Mouse (Mus musculus) midbrain, embryonic 13.5 days (tissue): Measurements from ENCODE around the gene Ccdc136. TPM values are rescaled to one million over a fixed set of nuclear protein-coding genes. Genes with fewer than 3 reads are reported as not detected.
"Not testable (repeated sequence)": the region's sequence is repeated elsewhere in the genome, so short reads cannot be mapped to it uniquely, and the experiment has no call there.

Experiments
- ATAC-seq: fragments of 200-750 bp; cut with Nextera tagmentation; 2 replicates; pipeline ENCODE4 v1.8.0; 2017; ENCODE audit warnings: mild to moderate bottlenecking, moderate TSS enrichment, moderate library complexity
- H3K27ac ChIP-seq: fragments of 300-500 bp; sonication (generic); 2 replicates; pipeline ENCODE4 v1.5.1; 2015; ENCODE audit warnings: inconsistent platforms, mild to moderate bottlenecking, moderate library complexity
- H3K27me3 ChIP-seq: fragments of 300-500 bp; sonication (generic); 2 replicates; pipeline ENCODE4 v1.6.1; 2015; ENCODE audit warnings: mild to moderate bottlenecking, inconsistent platforms
- H3K36me3 ChIP-seq: fragments of 300-500 bp; sonication (generic); 2 replicates; pipeline ENCODE4 v1.6.1; 2015; ENCODE audit warnings: mild to moderate bottlenecking, inconsistent platforms
- H3K4me1 ChIP-seq: fragments of 300-500 bp; sonication (generic); replicated peaks from 2 replicates; pipeline ENCODE4 v1.6.1; 2015; ENCODE audit warnings: inconsistent platforms
- H3K4me2 ChIP-seq: fragments of 300-500 bp; sonication (generic); replicated peaks from 2 replicates; pipeline ENCODE4 v1.6.1; 2015; ENCODE audit warnings: moderate library complexity, mild to moderate bottlenecking, inconsistent platforms
- H3K4me3 ChIP-seq: fragments of 300-500 bp; sonication (generic); replicated peaks from 2 replicates; pipeline ENCODE4 v1.5.1; 2015; ENCODE audit warnings: mild to moderate bottlenecking, inconsistent platforms
- H3K9ac ChIP-seq: fragments of 300-500 bp; sonication (generic); replicated peaks from 2 replicates; pipeline ENCODE4 v1.6.1; 2015; ENCODE audit warnings: mild to moderate bottlenecking, inconsistent platforms
- H3K9me3 ChIP-seq: fragments of 300-500 bp; sonication (generic); 2 replicates; pipeline ENCODE4 v1.6.1; 2016; ENCODE audit warnings: mild to moderate bottlenecking, inconsistent platforms
- WGBS: fragments of 180-500 bp; shearing (Covaris S2); methylation state at CpG from one replicate; pipeline ENCODE4 v1.1.7; 2015; 5-methylcytosine and 5-hydroxymethylcytosine counted together
- polyA plus RNA-seq: library from polyadenylated mRNA; unstranded; fragments of >200 nt; fragmentation: Nextera tagmentation; extraction: Ambion mirVana; gene quantifications from 2 replicates; pipeline ENCODE4 v1.2.1, GENCODE M21; 2015

The Ccdc136 gene
- 28.6 and 30.4 TPM in 2 replicates for polyA plus RNA-seq

GRCm38 (mm10) chr6:29395910-29396713 is at the start of gene Ccdc136:
TSS of gene Ccdc136 (plus strand) at chr6:29396309.
- peak within 1 kb of the TSS; percentile 81 for H3K4me2 ChIP-seq
- peak; percentile 95 for ATAC-seq

GRCm38 (mm10) chr6:29346512-29346911 is 49.6 kb upstream of the Ccdc136 start:
- H3K4me3 ChIP-seq, H3K36me3 ChIP-seq, H3K9me3 ChIP-seq, H3K27ac ChIP-seq, ATAC-seq, H3K9ac ChIP-seq, H3K4me2 ChIP-seq, H3K27me3 ChIP-seq: not testable (repeated sequence)
- peaks cover 15% of the 10 kb centered on the region for H3K4me1 ChIP-seq
- WGBS = 96% methylated on average over 2 of the region's 2 CpGs

More at GRCm38 (mm10) chr6:29395910-29396713, at the start of gene Ccdc136:
- 1% methylated on average over 33 of the region's 49 CpGs for WGBS
- H3K4me3 ChIP-seq = peak within 1 kb of the TSS; percentile 71
- peaks cover 19% of the 10 kb centered on the region for H3K27me3 ChIP-seq
- peak within 1 kb of the TSS; percentile 69 for H3K27ac ChIP-seq
- peak within 1 kb of the TSS; percentile 82 for H3K9ac ChIP-seq
- no peaks in the 10 kb centered on the region for H3K36me3 ChIP-seq
- peaks cover 20% of the 10 kb centered on the region for H3K4me1 ChIP-seq
- H3K9me3 ChIP-seq = no peaks in the 10 kb centered on the region

GRCm38 (mm10) chr6:29347189-29347588 is 48.9 kb upstream of the Ccdc136 start:
- Histone ChIP-seq H3K9me3 (no peaks in the 10 kb centered on the region), H3K4me3 (peak overlapping the region; percentile 85), H3K27me3 (no peaks in the 10 kb centered on the region), H3K4me1 (peaks cover 15% of the 10 kb centered on the region), H3K4me2 (peak overlapping the region; percentile 77), H3K36me3 (no peaks in the 10 kb centered on the region), H3K27ac (peak overlapping the region; percentile 84), H3K9ac (peak overlapping the region; percentile 79)
- 40% methylated on average over 7 of the region's 7 CpGs for WGBS
- ATAC-seq = no peak

DNA sequence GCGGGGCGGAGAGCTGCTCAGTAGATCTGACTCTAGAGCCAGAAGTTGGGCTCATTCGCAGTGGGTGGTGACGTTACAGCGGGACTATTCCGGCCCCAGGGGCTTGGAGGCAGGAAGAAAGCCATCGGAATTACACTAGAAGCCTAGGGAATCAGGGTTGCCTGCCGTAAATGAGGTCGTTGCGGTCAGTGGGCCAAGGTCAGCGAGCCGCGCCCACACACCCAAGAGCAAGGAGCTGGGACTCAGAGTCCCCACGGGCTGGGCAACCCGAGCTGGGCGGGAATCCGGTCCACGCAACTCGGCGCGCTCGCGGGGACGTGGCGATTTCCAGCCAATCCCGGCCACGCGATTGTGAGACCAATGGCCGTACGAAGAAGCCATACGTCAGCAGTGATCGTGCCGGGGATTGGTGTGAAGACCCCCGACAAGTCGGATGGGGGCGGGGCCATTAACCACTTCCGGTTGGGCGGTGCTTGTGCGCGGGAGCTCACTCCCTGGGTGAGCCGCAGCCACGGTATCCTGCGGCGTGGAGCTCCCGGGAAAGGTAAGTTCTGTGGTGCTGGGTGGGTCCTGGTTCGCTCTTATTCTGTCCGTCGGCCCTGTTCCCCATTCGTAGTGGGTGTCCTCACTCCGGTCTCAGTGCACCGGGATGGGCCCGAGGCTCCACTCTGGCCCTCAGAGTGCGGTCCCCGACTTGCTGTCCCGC is 48.3 kb upstream of the Ccdc136 start, which contains the start of gene Calu:
TSS of gene Calu (plus strand) at position 405 of the 706 bp plus-strand sequence.
- Histone ChIP-seq H3K4me3 (peak within 1 kb of the TSS; percentile 85), H3K4me2 (peak within 1 kb of the TSS; percentile 77), H3K27ac (peak within 1 kb of the TSS; percentile 84), H3K9me3 (no peaks in the 10 kb centered on the region), H3K36me3 (no peaks in the 10 kb centered on the region), H3K27me3 (no peaks in the 10 kb centered on the region), H3K9ac (peak within 1 kb of the TSS; percentile 86), H3K4me1 (peaks cover 18% of the 10 kb centered on the region)
- ATAC-seq = peak; percentile 100
- under 1% methylated on average over 55 of the region's 55 CpGs for WGBS

GRCm38 (mm10) chr6:29348371-29348724 is 47.8 kb upstream of the Ccdc136 start:
- H3K4me2 ChIP-seq = peak overlapping the region; percentile 76
- H3K4me3 ChIP-seq = peak overlapping the region; percentile 85
- no peak for ATAC-seq
- H3K36me3 ChIP-seq = no peaks in the 10 kb centered on the region
- H3K27ac ChIP-seq = peak overlapping the region; percentile 65
- H3K9ac ChIP-seq = peak overlapping the region; percentile 86
- H3K27me3 ChIP-seq = no peaks in the 10 kb centered on the region
- under 1% methylated on average over 15 of the region's 15 CpGs for WGBS
- H3K4me1 ChIP-seq = peaks cover 18% of the 10 kb centered on the region
- H3K9me3 ChIP-seq = no peaks in the 10 kb centered on the region

GRCm38 (mm10) chr6:29351613-29352012 is 44.5 kb upstream of the Ccdc136 start:
- Histone ChIP-seq H3K27me3 (no peaks in the 10 kb centered on the region), H3K27ac (no peak overlapping the region), H3K4me2 (no peak overlapping the region), H3K36me3 (peaks cover under 1% of the 10 kb centered on the region; the same call in 1 of the 2 replicates), H3K4me3 (no peak overlapping the region), H3K9ac (no peak overlapping the region), H3K4me1 (peaks cover 18% of the 10 kb centered on the region), H3K9me3 (no peaks in the 10 kb centered on the region)
- ATAC-seq = no peak

DNA sequence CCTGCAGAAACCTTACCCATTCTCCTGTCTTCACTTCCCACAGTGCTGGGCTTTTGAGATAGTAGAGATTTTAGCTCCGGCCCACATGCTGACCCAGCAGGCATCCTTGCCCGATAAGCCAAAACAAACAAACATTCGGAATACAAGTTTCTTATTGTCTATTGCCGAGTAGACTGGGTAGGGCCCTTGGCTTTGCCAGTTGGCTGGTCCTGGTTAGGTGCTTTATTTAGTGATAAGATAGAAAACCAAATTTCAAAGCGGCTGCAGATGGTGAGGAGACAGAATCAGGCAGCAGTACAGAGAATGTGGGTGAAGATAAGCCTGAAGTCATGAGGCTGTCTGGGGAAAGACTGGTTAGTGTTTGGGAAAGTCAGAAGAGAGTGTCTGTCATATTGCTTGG is 43.3 kb upstream of the Ccdc136 start:
- ATAC-seq = no peak
- H3K4me2 ChIP-seq = no peak overlapping the region
- H3K9me3 ChIP-seq = no peaks in the 10 kb centered on the region
- peaks cover 12% of the 10 kb centered on the region for H3K4me1 ChIP-seq
- no peak overlapping the region for H3K4me3 ChIP-seq
- H3K9ac ChIP-seq = no peak overlapping the region
- 48% methylated on average over 5 of the region's 5 CpGs for WGBS
- H3K27me3 ChIP-seq = no peaks in the 10 kb centered on the region
- H3K27ac ChIP-seq = no peak overlapping the region
- H3K36me3 ChIP-seq = peaks cover 10% of the 10 kb centered on the region

DNA sequence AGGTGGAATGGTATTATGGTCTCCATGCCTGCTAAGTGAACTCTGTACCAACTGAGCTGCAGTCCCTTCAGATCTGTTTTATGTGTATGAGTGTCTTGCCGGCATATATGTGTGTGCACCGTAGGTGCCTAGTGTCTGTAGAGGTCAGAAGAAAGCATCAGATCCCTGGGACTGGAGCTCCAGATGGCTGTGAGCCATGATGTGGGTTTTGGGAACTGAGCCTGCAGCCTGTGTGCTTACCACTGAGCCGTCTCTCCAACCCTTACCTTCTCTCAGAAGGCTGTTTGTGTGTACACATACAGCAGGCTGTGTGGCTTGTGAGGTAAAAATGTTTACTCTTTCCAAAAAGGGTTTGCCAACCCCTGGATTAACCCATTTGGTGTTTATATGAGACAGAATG is 36.7 kb upstream of the Ccdc136 start:
- 96% methylated on average over 3 of the region's 3 CpGs for WGBS
- H3K9ac ChIP-seq = no peak overlapping the region
- no peak for ATAC-seq
- H3K4me3 ChIP-seq = no peak overlapping the region
- H3K4me2 ChIP-seq = no peak overlapping the region
- no peaks in the 10 kb centered on the region for H3K9me3 ChIP-seq
- peaks cover 13% of the 10 kb centered on the region for H3K36me3 ChIP-seq
- H3K4me1 ChIP-seq = peaks cover 7% of the 10 kb centered on the region
- H3K27ac ChIP-seq = no peak overlapping the region
- no peaks in the 10 kb centered on the region for H3K27me3 ChIP-seq

GRCm38 (mm10) chr6:29360211-29360610 is 35.9 kb upstream of the Ccdc136 start:
- no peak for ATAC-seq
- Histone ChIP-seq H3K9me3 (no peaks in the 10 kb centered on the region), H3K4me3 (no peak overlapping the region), H3K4me2 (no peak overlapping the region), H3K4me1 (peaks cover 7% of the 10 kb centered on the region), H3K36me3 (peaks cover 14% of the 10 kb centered on the region), H3K27ac (no peak overlapping the region), H3K27me3 (no peaks in the 10 kb centered on the region), H3K9ac (no peak overlapping the region)
- WGBS = 94% methylated on average over 6 of the region's 6 CpGs

GRCm38 (mm10) chr6:29362246-29363128 is 33.6 kb upstream of the Ccdc136 start:
- Histone ChIP-seq H3K4me1 (peaks cover 7% of the 10 kb centered on the region), H3K9me3 (no peaks in the 10 kb centered on the region), H3K4me3 (no peak overlapping the region), H3K36me3 (peaks cover 25% of the 10 kb centered on the region), H3K9ac (no peak overlapping the region), H3K27me3 (no peaks in the 10 kb centered on the region), H3K27ac (no peak overlapping the region), H3K4me2 (no peak overlapping the region)
- WGBS = 60% methylated on average over 7 of the region's 7 CpGs
- no peak for ATAC-seq

GRCm38 (mm10) chr6:29363129-29363515 is 33.0 kb upstream of the Ccdc136 start:
- H3K27ac ChIP-seq = no peak overlapping the region
- ATAC-seq = no peak
- H3K4me3 ChIP-seq = no peak overlapping the region

More at GRCm38 (mm10) chr6:29363129-29363515, 33.0 kb upstream of the Ccdc136 start:
- no peak overlapping the region for H3K9ac ChIP-seq
- H3K9me3 ChIP-seq = no peaks in the 10 kb centered on the region
- H3K4me1 ChIP-seq = peaks cover 7% of the 10 kb centered on the region
- WGBS = 87% methylated on average over 3 of the region's 3 CpGs
- peaks cover 21% of the 10 kb centered on the region for H3K36me3 ChIP-seq
- H3K4me2 ChIP-seq = no peak overlapping the region
- H3K27me3 ChIP-seq = no peaks in the 10 kb centered on the region
